Mouse (Mus musculus): ENCODE measurements around the gene Rnf141. TPM values are rescaled to one million over a fixed set of nuclear protein-coding genes. Genes with fewer than 3 reads are reported as not detected.

Gene Rnf141
- total RNA-seq, 2 experiments from 2014 or later = 33.8 to 47.4 TPM

DNA sequence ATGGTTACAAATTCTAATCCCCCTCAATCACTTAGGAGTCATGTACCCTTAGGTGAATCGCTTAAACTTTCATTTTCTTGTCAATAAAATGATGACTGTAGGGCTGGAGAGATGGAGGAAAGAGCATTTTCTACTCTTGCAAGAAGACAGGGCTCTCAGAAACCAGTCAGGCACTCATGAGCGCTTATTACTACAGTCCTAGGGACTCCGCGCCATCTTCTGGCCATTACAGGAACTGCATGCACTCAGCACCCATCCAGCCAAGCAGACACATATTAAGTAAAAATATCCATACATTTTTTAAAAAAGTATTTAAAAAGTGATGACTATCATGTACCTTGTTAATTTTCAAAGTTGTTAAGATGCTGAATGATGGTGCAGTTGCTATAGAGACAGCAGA, 43.2 kb downstream of the Rnf141 start:
- peak; percentile 38; the same call in 1 of the 2 replicates for ATAC-seq (replicated peaks; ENCODE audit: poor library complexity, severe bottlenecking)

GRCm38 (mm10) chr7:110797722-110798409, 46.4 kb downstream of the Rnf141 start:
- no peak for ATAC-seq (replicated peaks; ENCODE audit: poor library complexity, severe bottlenecking)

- ATAC-seq (replicated peaks; ENCODE audit: poor library complexity, severe bottlenecking) = peak; percentile 94
Measured at GRCm38 (mm10) chr7:110796367-110797051, 47.7 kb downstream of the Rnf141 start.

GRCm38 (mm10) chr7:110794722-110795121, 49.5 kb downstream of the Rnf141 start:
- no peak for ATAC-seq (replicated peaks; ENCODE audit: poor library complexity, severe bottlenecking)

DNA sequence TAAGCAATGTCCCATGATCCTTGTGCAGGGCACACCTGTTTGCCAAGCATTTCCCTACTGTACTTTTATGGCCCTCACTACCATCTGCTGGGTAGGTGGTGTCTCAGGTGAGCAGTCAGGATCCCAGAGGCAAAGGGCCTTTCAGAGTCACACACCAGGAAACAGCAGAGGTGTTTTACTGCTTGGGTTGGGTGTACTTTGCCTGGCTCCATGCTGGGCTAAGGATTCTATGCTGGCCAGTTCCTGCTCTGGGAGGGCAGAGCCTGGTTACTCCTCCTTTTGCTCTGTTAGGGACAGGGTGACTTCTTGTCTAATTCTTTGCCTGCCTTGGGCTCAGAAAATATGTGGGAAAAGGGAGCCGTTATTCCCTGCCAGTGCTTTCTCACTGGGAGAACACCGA, 51.4 kb downstream of the Rnf141 start:
- no peak for ATAC-seq (replicated peaks; ENCODE audit: poor library complexity, severe bottlenecking)

- ATAC-seq (replicated peaks; ENCODE audit: poor library complexity, severe bottlenecking) = no peak
Measured at GRCm38 (mm10) chr7:110792201-110792600, 52.1 kb downstream of the Rnf141 start.

DNA sequence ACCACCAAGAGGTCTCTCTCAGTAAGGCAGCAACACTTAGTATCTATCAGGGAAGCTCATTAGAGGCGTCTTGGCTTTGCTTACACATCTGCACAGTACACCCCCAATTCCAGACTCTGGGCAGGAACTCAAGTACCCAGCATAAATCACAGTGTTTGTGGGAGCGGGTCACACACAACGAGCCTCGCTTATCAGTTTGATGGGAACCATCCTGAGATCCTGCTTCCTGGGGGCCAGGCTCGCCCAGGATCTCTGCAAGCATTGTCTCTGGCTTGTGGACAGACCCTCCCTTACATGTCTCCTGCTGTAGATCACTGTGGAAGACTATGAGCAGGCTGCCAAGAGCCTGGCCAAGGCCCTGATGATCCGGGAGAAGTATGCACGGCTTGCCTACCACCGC, 53.4 kb downstream of the Rnf141 start:
- no peak for ATAC-seq (replicated peaks; ENCODE audit: poor library complexity, severe bottlenecking)

GRCm38 (mm10) chr7:110787310-110787709, 56.9 kb downstream of the Rnf141 start:
- no peak for ATAC-seq (replicated peaks; ENCODE audit: poor library complexity, severe bottlenecking)

GRCm38 (mm10) chr7:110785741-110786146, 58.5 kb downstream of the Rnf141 start:
- ATAC-seq (replicated peaks; ENCODE audit: poor library complexity, severe bottlenecking) = no peak

GRCm38 (mm10) chr7:110784965-110785364, 59.3 kb downstream of the Rnf141 start:
- no peak for ATAC-seq (replicated peaks; ENCODE audit: poor library complexity, severe bottlenecking)

GRCm38 (mm10) chr7:110782845-110783478, 61.3 kb downstream of the Rnf141 start:
- ATAC-seq (replicated peaks; ENCODE audit: poor library complexity, severe bottlenecking) = no peak

DNA sequence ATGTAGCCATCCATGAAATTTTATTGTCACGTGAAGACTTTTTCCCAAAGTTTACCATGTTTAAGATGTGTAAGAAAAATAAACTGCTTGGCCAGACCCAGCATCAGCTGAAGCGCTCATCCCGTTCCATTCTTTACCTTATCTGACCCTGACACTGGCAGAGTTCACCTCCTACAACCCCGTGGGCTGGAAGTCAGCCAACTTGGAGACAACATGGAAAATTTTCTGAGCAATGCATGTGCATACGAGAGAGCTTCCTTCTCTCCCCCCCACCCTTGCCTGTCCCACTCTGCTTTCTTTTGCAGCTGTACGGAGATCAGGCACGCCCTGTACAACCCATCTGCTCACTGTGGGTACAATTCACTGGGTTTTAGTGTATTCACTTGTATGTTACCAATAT, 62.1 kb downstream of the Rnf141 start:
- ATAC-seq (replicated peaks; ENCODE audit: poor library complexity, severe bottlenecking) = no peak

GRCm38 (mm10) chr7:110781231-110781711, 63.0 kb downstream of the Rnf141 start:
- no peak for ATAC-seq (replicated peaks; ENCODE audit: poor library complexity, severe bottlenecking)

GRCm38 (mm10) chr7:110780520-110780919, 63.7 kb downstream of the Rnf141 start:
- no peak for ATAC-seq (replicated peaks; ENCODE audit: poor library complexity, severe bottlenecking)

DNA sequence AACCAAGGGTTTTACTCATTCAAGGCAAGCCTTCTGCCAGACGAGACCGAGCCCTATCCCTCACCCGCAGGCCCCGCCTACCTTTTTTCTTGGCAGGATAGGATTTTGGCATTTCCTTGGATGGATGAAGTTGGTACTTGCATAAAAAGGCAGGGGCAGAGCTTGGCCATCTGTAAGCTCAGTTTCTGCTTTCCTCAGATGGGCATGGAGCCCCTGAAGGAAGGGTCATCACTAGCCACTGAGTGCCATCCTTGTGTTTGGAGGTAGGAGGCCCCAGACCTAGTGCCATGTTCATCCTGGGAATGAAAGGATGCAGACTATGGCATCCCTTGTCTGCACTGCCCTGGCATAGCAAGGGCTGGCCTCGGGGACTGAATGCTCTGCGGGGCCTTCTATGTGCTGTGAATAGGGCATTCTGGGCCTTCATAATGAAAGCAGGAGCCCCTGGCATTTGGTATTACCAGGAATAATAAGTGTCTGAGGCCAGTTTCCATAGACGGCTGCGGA, 64.6 kb downstream of the Rnf141 start:
- ATAC-seq (replicated peaks; ENCODE audit: poor library complexity, severe bottlenecking) = no peak

- ATAC-seq (replicated peaks; ENCODE audit: poor library complexity, severe bottlenecking) = no peak
Measured at GRCm38 (mm10) chr7:110778933-110779332, 65.3 kb downstream of the Rnf141 start.

- peak; percentile 63 for ATAC-seq (replicated peaks; ENCODE audit: poor library complexity, severe bottlenecking)
Measured at GRCm38 (mm10) chr7:110777146-110778001, 66.9 kb downstream of the Rnf141 start.

DNA sequence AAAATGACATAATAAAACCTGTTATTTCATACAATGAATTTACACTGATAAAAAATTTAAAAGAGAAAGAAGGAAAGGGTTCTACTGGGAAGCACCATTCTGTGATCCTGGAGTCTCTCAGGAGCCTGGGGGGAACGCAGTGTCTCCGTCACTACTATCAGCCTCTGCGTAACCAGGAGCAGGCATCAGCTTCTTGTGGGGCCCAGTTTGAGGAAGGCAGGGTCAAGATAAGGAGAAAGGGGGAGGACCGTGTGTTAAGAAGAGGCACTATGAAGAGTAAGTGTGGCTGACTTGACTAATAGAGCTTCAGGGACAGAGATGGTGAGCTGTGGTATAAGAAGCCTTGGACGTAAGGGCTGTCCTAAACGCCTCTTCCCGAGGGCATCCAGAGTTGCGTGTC, 69.6 kb downstream of the Rnf141 start:
- ATAC-seq (replicated peaks; ENCODE audit: poor library complexity, severe bottlenecking) = no peak

DNA sequence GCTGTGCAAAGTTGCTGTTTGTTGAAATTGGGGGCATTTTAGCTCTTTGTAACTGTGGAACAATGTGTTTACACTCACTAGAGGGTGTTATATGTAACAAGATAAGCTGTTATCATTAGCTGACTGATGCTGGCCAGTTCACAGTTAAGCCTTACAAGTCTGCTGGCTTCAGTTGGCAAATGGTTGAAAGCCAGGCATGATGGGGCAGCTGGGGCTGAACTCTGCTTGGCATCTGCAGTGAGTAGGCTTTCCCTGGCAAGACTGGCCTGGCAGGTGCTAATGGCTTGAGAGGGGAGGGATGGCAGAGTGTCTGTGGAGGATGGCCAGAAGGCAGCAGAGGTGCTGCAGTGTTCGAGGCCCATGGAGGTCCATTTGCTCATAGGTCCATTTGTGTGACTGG, 70.2 kb downstream of the Rnf141 start:
- no peak for ATAC-seq (replicated peaks; ENCODE audit: poor library complexity, severe bottlenecking)

Data from granulocyte monocyte progenitor cell, adult 5-6 weeks (primary cell).